Comparison of ENCODE assay signal across 8 mouse cellular contexts in the genomic region with DNA sequence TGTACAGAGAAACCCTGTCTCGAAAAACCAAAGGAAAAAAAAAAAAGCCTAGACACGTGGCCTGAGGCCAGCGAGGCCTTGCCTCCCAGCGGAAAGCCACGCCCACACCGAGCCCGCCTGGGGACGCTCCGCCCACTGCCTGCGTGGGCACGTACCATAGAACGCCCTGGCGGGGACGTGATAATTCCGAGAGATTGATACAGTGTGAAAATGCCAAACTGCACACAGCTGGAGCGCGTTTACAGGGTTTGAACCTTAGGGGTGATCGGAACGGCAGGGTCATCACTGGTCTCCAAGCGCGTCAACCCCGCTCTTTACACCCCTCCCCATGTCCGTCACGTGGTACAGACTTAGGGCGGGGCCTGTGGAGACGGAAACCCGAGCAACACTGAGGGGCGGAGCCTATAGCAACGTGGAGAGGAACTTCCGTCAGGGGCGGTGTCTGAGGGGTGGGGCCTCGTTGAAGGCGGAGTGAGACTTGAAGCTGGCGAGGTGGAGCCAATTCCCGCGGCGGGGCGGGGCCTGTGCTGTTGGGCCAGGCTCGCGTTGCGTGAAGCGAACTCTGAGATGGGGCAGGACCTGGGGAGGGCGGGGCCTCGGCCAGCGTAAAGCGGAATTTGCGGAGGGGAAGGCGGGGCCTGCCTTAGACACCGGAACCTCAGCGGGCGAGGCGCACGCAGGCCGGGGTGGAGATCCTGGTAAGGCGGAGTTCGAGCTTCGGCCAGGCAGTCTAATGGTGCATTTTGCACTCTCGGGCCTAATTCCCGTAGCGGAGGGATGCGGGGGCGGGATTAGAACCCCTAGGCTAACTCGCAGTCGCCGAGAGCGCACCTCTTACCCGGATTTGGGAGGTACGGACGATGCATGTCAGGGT. TPM values are rescaled to one million over a fixed set of nuclear protein-coding genes. Genes with fewer than 3 reads are reported as not detected.
DNase-seq lines count a peak whose midpoint lies in the region; ATAC-seq and TF ChIP-seq lines count a peak whose summit lies in the region.

A gene (plus strand): TSS at position 634 of the 874 bp plus-strand sequence.

- H3K4me1 ChIP-seq in embryonic facial prominence, embryonic 13.5 days = peaks cover 32% of the 10 kb centered on the region
- H3K4me1 ChIP-seq in kidney, adult 2 months (ENCODE audit: control insufficient read depth, insufficient read depth, low read length) = peaks cover 14% of the 10 kb centered on the region
- H3K4me1 ChIP-seq in limb, embryonic 12.5 days (replicated peaks) = peaks cover 32% of the 10 kb centered on the region
- H3K4me1 ChIP-seq in midbrain, embryonic 15.5 days = peaks cover 38% of the 10 kb centered on the region
- H3K4me1 ChIP-seq in spleen, adult 2 months (ENCODE audit: control insufficient read depth, insufficient read depth, insufficient read length) = peaks cover 16% of the 10 kb centered on the region; the same call in 1 of the 2 replicates

- no peaks in the 10 kb centered on the region for H3K9me3 ChIP-seq in embryonic facial prominence, embryonic 13.5 days
- no peaks in the 10 kb centered on the region for H3K9me3 ChIP-seq in limb, embryonic 12.5 days
- no peaks in the 10 kb centered on the region for H3K9me3 ChIP-seq in midbrain, embryonic 15.5 days

- DNase-seq in 3134 (ENCODE audit: extremely low read depth, insufficient read length, low spot score) = peak; percentile 100
- DNase-seq in adrenal gland, postnatal 36 days = peak; percentile 100
- DNase-seq in heart, adult 18-20 months = peak; percentile 100
- peak; percentile 100 for DNase-seq in kidney, adult 2 months
- peak; percentile 99 to 100 for DNase-seq in spleen, adult 2 months (ENCODE audit: low read depth in 1 of 2, low spot score in 2 of 2)

- WGBS in embryonic facial prominence, embryonic 13.5 days = under 1% methylated on average over 69 of the region's 69 CpGs
- under 1% methylated on average over 68 of the region's 69 CpGs for WGBS in kidney, adult 2 months
- under 1% methylated on average over 68 of the region's 69 CpGs for WGBS in limb, embryonic 12.5 days
- under 1% methylated on average over 69 of the region's 69 CpGs for WGBS in midbrain, embryonic 15.5 days
- under 1% methylated on average over 67 of the region's 69 CpGs for WGBS in spleen, adult 2 months

- H3K4me2 ChIP-seq in embryonic facial prominence, embryonic 13.5 days = peak within 1 kb of the TSS; percentile 85
- peak within 1 kb of the TSS; percentile 81 for H3K4me2 ChIP-seq in limb, embryonic 12.5 days
- peak within 1 kb of the TSS; percentile 71 for H3K4me2 ChIP-seq in midbrain, embryonic 15.5 days

- H3K4me3 ChIP-seq in embryonic facial prominence, embryonic 13.5 days = peak within 1 kb of the TSS; percentile 61
- peak within 1 kb of the TSS; percentile 82 for H3K4me3 ChIP-seq in kidney, adult 2 months (ENCODE audit: insufficient read depth, low read depth, low read length)
- H3K4me3 ChIP-seq in limb, embryonic 12.5 days (replicated peaks) = peak within 1 kb of the TSS; percentile 60
- H3K4me3 ChIP-seq in midbrain, embryonic 15.5 days = peak within 1 kb of the TSS; percentile 50
- peak within 1 kb of the TSS; percentile 67 for H3K4me3 ChIP-seq in spleen, adult 2 months (ENCODE audit: extremely low read depth, insufficient read depth, insufficient read length)

- peak within 1 kb of the TSS; percentile 93 for H3K27ac ChIP-seq in embryonic facial prominence, embryonic 13.5 days
- H3K27ac ChIP-seq in kidney, adult 2 months (ENCODE audit: insufficient read depth, low read depth, low read length) = peak within 1 kb of the TSS; percentile 100
- H3K27ac ChIP-seq in limb, embryonic 12.5 days = peak within 1 kb of the TSS; percentile 86
- peak within 1 kb of the TSS; percentile 92 for H3K27ac ChIP-seq in midbrain, embryonic 15.5 days
- peak within 1 kb of the TSS; percentile 96 for H3K27ac ChIP-seq in spleen, adult 2 months (ENCODE audit: insufficient read depth, low read length)

- peaks cover 22% of the 10 kb centered on the region for H3K36me3 ChIP-seq in embryonic facial prominence, embryonic 13.5 days
- H3K36me3 ChIP-seq in kidney, adult 2 months (ENCODE audit: control insufficient read depth, insufficient read depth, low read length) = no peaks in the 10 kb centered on the region
- peaks cover 19% of the 10 kb centered on the region; the same call in 1 of the 2 replicates for H3K36me3 ChIP-seq in limb, embryonic 12.5 days
- H3K36me3 ChIP-seq in midbrain, embryonic 15.5 days (replicated peaks) = no peaks in the 10 kb centered on the region; the same call in 1 of the 2 replicates
- H3K36me3 ChIP-seq in spleen, adult 2 months (ENCODE audit: control insufficient read depth, insufficient read depth, low read length) = no peaks in the 10 kb centered on the region

- no peak for TF ChIP-seq CTCF in kidney, adult 2 months (conservative IDR thresholded peaks at IDR 0.05; ENCODE audit: insufficient read depth, insufficient read length, low read depth, low read length)
- no peak for TF ChIP-seq CTCF in spleen, adult 2 months (IDR thresholded peaks at IDR 0.05; ENCODE audit: extremely low read depth, insufficient read depth, insufficient read length, insufficient replicate concordance)

- H3K27me3 ChIP-seq in embryonic facial prominence, embryonic 13.5 days = no peaks in the 10 kb centered on the region
- no peaks in the 10 kb centered on the region for H3K27me3 ChIP-seq in kidney, adult 2 months (replicated peaks; ENCODE audit: control insufficient read depth, insufficient read depth, low read length)
- no peaks in the 10 kb centered on the region for H3K27me3 ChIP-seq in limb, embryonic 12.5 days
- no peaks in the 10 kb centered on the region for H3K27me3 ChIP-seq in midbrain, embryonic 15.5 days (replicated peaks)
- no peaks in the 10 kb centered on the region for H3K27me3 ChIP-seq in spleen, adult 2 months (ENCODE audit: control insufficient read depth, insufficient read depth, low read length)

- TF ChIP-seq POLR2A in kidney, adult 2 months (IDR thresholded peaks at IDR 0.05; ENCODE audit: low read depth, low read length) = peak; percentile 90
- peak; percentile 86 for TF ChIP-seq POLR2A in spleen, adult 2 months (IDR thresholded peaks at IDR 0.05; ENCODE audit: low read depth, low read length)

- peak within 1 kb of the TSS; percentile 83 for H3K9ac ChIP-seq in embryonic facial prominence, embryonic 13.5 days
- H3K9ac ChIP-seq in limb, embryonic 12.5 days (replicated peaks) = peak within 1 kb of the TSS; percentile 79
- H3K9ac ChIP-seq in midbrain, embryonic 15.5 days = peak within 1 kb of the TSS; percentile 57

- ATAC-seq in embryonic facial prominence, embryonic 13.5 days (ENCODE audit: insufficient number of reproducible peaks, insufficient read depth, low FRiP score, low TSS enrichment, low read depth) = peak; percentile 92
- peak; percentile 90 for ATAC-seq in limb, embryonic 12.5 days (ENCODE audit: insufficient number of reproducible peaks, insufficient read depth, low FRiP score, low TSS enrichment, low read depth)
- peak; percentile 94 for ATAC-seq in midbrain, embryonic 15.5 days (replicated peaks)

RNA-seq across cellular contexts. Expression of the gene that starts here (rescaled TPM):
- 10 to 100 TPM; 16.4 to 25.6 TPM for total RNA-seq in adrenal gland, postnatal 36 days (2021)
- 21.7 and 22.0 TPM in 2 replicates for polyA plus RNA-seq in embryonic facial prominence, embryonic 13.5 days (2015; fragmentation: Nextera tagmentation; extraction: Ambion mirVana)
- 1 to 10 TPM; 6.4 to 7.8 TPM for total RNA-seq in heart, adult 18-20 months (2021)
- polyA plus RNA-seq in kidney, adult 2 months (2012; rRNA removed) = 16.3 and 20.4 TPM in 2 replicates
- polyA plus RNA-seq in limb, embryonic 12.5 days (2016; fragmentation: Nextera tagmentation; extraction: Ambion mirVana) = 22.4 and 23.5 TPM in 2 replicates
- polyA plus RNA-seq in midbrain, embryonic 15.5 days (2015; fragmentation: Nextera tagmentation; extraction: Ambion mirVana) = 25.4 and 25.9 TPM in 2 replicates
- 28.3 and 40.5 TPM in 2 replicates for polyA plus RNA-seq in spleen, adult 2 months (2012; rRNA removed)

Comparison
In these comparisons a context has a peak if more than half of its experiments do, and no peak if none do; other contexts are left out.
1. Peak in every context shown above with its lines: DNase-seq, ATAC-seq, H3K4me3 ChIP-seq and H3K27ac ChIP-seq.